In genomic region chr10:23031491-23032126, GRCm38 (mm10) we compare ENCODE assay signal across 24 mouse cellular contexts.
"Had no signal": no experiment of that assay in that cellular context is flagged by ENCODE, and none has a peak within 500 bp of the region (broad histone marks: within the 10 kb centered on the region; RNA-seq: fewer than 3 reads in every experiment).

No protein-coding gene starts in this region.

- H3K4me3 ChIP-seq: forebrain, embryonic 15.5 days; gastrocnemius, adult 2 months; heart, embryonic 10.5 days; heart, embryonic 12.5 days; hindbrain, embryonic 10.5 days; hindbrain, embryonic 12.5 days; kidney, embryonic 15.5 days; limb, embryonic 13.5 days had no signal

- H3K27me3 ChIP-seq: forebrain, embryonic 15.5 days; heart, embryonic 12.5 days; hindbrain, embryonic 12.5 days; kidney, embryonic 15.5 days; limb, embryonic 13.5 days had no signal

- ATAC-seq: forebrain, embryonic 15.5 days; forebrain, postnatal 0 days; hindbrain, embryonic 16.5 days; intestine, embryonic 16.5 days had no signal

- H3K4me1 ChIP-seq: forebrain, embryonic 15.5 days; heart, embryonic 10.5 days; heart, embryonic 12.5 days; hindbrain, embryonic 10.5 days; hindbrain, embryonic 12.5 days; kidney, embryonic 15.5 days; limb, embryonic 13.5 days had no signal

- H3K4me2 ChIP-seq: forebrain, embryonic 15.5 days; heart, embryonic 12.5 days; hindbrain, embryonic 12.5 days; hindbrain, embryonic 14.5 days; kidney, embryonic 15.5 days; limb, embryonic 13.5 days had no signal

- H3K27ac ChIP-seq: forebrain, embryonic 15.5 days; gastrocnemius, adult 2 months; heart, embryonic 10.5 days; hindbrain, embryonic 10.5 days; hindbrain, embryonic 12.5 days; hindbrain, embryonic 14.5 days; kidney, embryonic 15.5 days; kidney, postnatal 0 days; limb, embryonic 13.5 days had no signal

- H3K36me3 ChIP-seq: forebrain, embryonic 15.5 days; heart, embryonic 10.5 days; heart, embryonic 12.5 days; hindbrain, embryonic 10.5 days; hindbrain, embryonic 12.5 days; kidney, embryonic 15.5 days; limb, embryonic 13.5 days had no signal

- H3K9ac ChIP-seq: forebrain, embryonic 15.5 days; forebrain, postnatal 0 days; heart, embryonic 12.5 days; hindbrain, embryonic 12.5 days; hindbrain, embryonic 14.5 days; kidney, embryonic 15.5 days; limb, embryonic 13.5 days had no signal

- DNase-seq: forebrain, postnatal 0 days; gastrocnemius, adult 2 months; gastrocnemius, postnatal 10 days; gastrocnemius, postnatal 25 days; heart, adult 18-20 months; heart, postnatal 10 days; heart, postnatal 4 days; kidney, adult 11 months; kidney, adult 2 months; kidney, adult 9 months; kidney, postnatal 14 days; kidney, postnatal 36 days; left cerebral cortex, postnatal 4 days had no signal

- H3K9me3 ChIP-seq: forebrain, embryonic 15.5 days; heart, embryonic 10.5 days; heart, embryonic 12.5 days; hindbrain, embryonic 10.5 days; hindbrain, embryonic 12.5 days; kidney, embryonic 15.5 days; limb, embryonic 13.5 days had no signal
